Mouse (Mus musculus): ENCODE data around the gene Ap1m2. TPM values are rescaled to one million over a fixed set of nuclear protein-coding genes. Genes with fewer than 3 reads are reported as not detected.

Ap1m2 gene
- polyA plus RNA-seq, 1 experiment: 2.0 TPM

GRCm38 (mm10) chr9:21334747-21335146 is 22.6 kb upstream of the Ap1m2 start:
- H3K4me3 ChIP-seq (ENCODE audit: extremely low read depth, insufficient read depth, insufficient read length): no peak overlapping the region
- DNase-seq (ENCODE audit: low read depth in 1 of 2, low spot score in 2 of 2): no peak
- H3K27ac ChIP-seq (ENCODE audit: insufficient read depth, low read length): no peak overlapping the region
- H3K36me3 ChIP-seq (ENCODE audit: control insufficient read depth, insufficient read depth, low read length): peaks cover 6% of the 10 kb centered on the region
- peaks cover 31% of the 10 kb centered on the region for H3K4me1 ChIP-seq (ENCODE audit: control insufficient read depth, insufficient read depth, insufficient read length)
- TF ChIP-seq CTCF (IDR thresholded peaks at IDR 0.05; ENCODE audit: extremely low read depth, insufficient read depth, insufficient read length, insufficient replicate concordance) (no peak), POLR2A (IDR thresholded peaks at IDR 0.05; ENCODE audit: low read depth, low read length) (no peak)
- no peaks in the 10 kb centered on the region for H3K27me3 ChIP-seq (ENCODE audit: control insufficient read depth, insufficient read depth, low read length)

DNA sequence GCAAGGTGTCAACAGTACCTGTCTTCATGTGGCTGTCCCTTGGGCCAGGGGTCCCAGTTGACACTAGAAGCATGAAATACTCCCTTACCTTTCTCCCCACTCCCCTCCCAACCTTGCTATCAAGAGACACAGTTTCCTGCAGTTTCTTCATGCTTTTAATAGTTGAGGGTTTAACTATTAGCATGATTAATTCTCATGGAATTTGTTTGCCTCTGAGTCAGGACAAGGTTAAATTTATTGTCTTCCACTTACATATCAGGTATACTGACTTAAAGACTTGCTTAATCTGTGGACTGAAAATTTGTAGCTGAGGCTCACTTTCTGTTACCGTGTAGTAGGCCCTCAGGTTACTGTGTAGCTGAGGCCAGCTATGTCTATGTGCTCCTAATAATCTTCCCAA is 21.4 kb upstream of the Ap1m2 start:
- no peaks in the 10 kb centered on the region for H3K27me3 ChIP-seq (ENCODE audit: control insufficient read depth, insufficient read depth, low read length)
- peak overlapping the region; percentile 52 for H3K27ac ChIP-seq (ENCODE audit: insufficient read depth, low read length)
- H3K36me3 ChIP-seq (ENCODE audit: control insufficient read depth, insufficient read depth, low read length): peaks cover 5% of the 10 kb centered on the region
- peaks cover 42% of the 10 kb centered on the region for H3K4me1 ChIP-seq (ENCODE audit: control insufficient read depth, insufficient read depth, insufficient read length)
- TF ChIP-seq POLR2A (IDR thresholded peaks at IDR 0.05; ENCODE audit: low read depth, low read length): no peak
- TF ChIP-seq CTCF (IDR thresholded peaks at IDR 0.05; ENCODE audit: extremely low read depth, insufficient read depth, insufficient read length, insufficient replicate concordance): no peak
- no peak for DNase-seq (ENCODE audit: low read depth in 1 of 2, low spot score in 2 of 2)
- WGBS: 83% methylated on average over 1 of the region's 1 CpGs
- H3K4me3 ChIP-seq (ENCODE audit: extremely low read depth, insufficient read depth, insufficient read length): no peak overlapping the region

GRCm38 (mm10) chr9:21332161-21333061 is 20.3 kb upstream of the Ap1m2 start:
- Histone ChIP-seq H3K4me1 (ENCODE audit: control insufficient read depth, insufficient read depth, insufficient read length) (peaks cover 47% of the 10 kb centered on the region; the same call in 1 of the 2 replicates), H3K36me3 (ENCODE audit: control insufficient read depth, insufficient read depth, low read length) (peaks cover 4% of the 10 kb centered on the region; the same call in 1 of the 2 replicates), H3K27me3 (ENCODE audit: control insufficient read depth, insufficient read depth, low read length) (no peaks in the 10 kb centered on the region), H3K27ac (ENCODE audit: insufficient read depth, low read length) (peak overlapping the region; percentile 80), H3K4me3 (ENCODE audit: extremely low read depth, insufficient read depth, insufficient read length) (no peak overlapping the region)
- no peak for TF ChIP-seq POLR2A (IDR thresholded peaks at IDR 0.05; ENCODE audit: low read depth, low read length)
- no peak for TF ChIP-seq CTCF (IDR thresholded peaks at IDR 0.05; ENCODE audit: extremely low read depth, insufficient read depth, insufficient read length, insufficient replicate concordance)
- WGBS: 24% methylated on average over 9 of the region's 9 CpGs
- no peak for DNase-seq (ENCODE audit: low read depth in 1 of 2, low spot score in 2 of 2)

GRCm38 (mm10) chr9:21331365-21332140 is 19.4 kb upstream of the Ap1m2 start:
- Histone ChIP-seq H3K4me3 (ENCODE audit: extremely low read depth, insufficient read depth, insufficient read length) (no peak overlapping the region), H3K27me3 (ENCODE audit: control insufficient read depth, insufficient read depth, low read length) (no peaks in the 10 kb centered on the region), H3K4me1 (ENCODE audit: control insufficient read depth, insufficient read depth, insufficient read length) (peaks cover 54% of the 10 kb centered on the region; the same call in 1 of the 2 replicates), H3K27ac (ENCODE audit: insufficient read depth, low read length) (peak overlapping the region; percentile 80), H3K36me3 (ENCODE audit: control insufficient read depth, insufficient read depth, low read length) (peaks cover 4% of the 10 kb centered on the region; the same call in 1 of the 2 replicates)
- no peak for DNase-seq (ENCODE audit: low read depth in 1 of 2, low spot score in 2 of 2)
- WGBS: 43% methylated on average over 12 of the region's 12 CpGs
- TF ChIP-seq POLR2A (IDR thresholded peaks at IDR 0.05; ENCODE audit: low read depth, low read length) (no peak), CTCF (IDR thresholded peaks at IDR 0.05; ENCODE audit: extremely low read depth, insufficient read depth, insufficient read length, insufficient replicate concordance) (no peak)

DNA sequence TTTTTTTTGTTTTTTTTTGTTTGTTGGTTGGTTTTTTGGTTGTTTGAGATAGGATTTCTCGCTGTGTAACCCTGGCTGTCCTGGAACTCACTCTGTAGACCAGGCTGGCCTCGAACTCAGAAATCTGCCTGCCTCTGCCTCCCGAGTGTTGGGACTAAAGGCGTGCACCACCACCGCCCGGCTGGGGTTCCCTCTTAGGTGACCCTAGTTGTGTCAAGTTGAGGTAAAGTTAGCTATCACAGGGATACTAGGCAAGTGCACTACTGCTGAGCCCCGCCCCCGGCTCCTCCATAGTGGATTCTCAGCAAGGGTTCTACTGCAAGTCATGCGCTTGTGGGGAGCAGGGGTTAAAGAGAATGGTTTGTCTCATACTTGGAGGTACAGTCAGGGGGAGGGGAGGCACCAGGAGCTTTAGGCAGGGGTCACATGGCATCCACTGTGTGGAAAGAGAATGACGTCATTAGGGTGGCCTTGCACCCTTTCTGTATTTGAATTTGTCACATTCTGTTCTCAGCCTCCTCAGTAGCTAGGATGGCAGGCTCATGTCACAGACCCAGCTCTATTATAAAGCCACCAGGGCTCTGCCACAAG is 17.7 kb upstream of the Ap1m2 start:
- Histone ChIP-seq H3K36me3 (ENCODE audit: control insufficient read depth, insufficient read depth, low read length) (no peaks in the 10 kb centered on the region), H3K27ac (ENCODE audit: insufficient read depth, low read length) (peak overlapping the region; percentile 76), H3K27me3 (ENCODE audit: control insufficient read depth, insufficient read depth, low read length) (no peaks in the 10 kb centered on the region), H3K4me3 (ENCODE audit: extremely low read depth, insufficient read depth, insufficient read length) (no peak overlapping the region), H3K4me1 (ENCODE audit: control insufficient read depth, insufficient read depth, insufficient read length) (peaks cover 67% of the 10 kb centered on the region; the same call in 1 of the 2 replicates)
- 81% methylated on average over 10 of the region's 10 CpGs for WGBS
- no peak for TF ChIP-seq CTCF (IDR thresholded peaks at IDR 0.05; ENCODE audit: extremely low read depth, insufficient read depth, insufficient read length, insufficient replicate concordance)
- no peak for TF ChIP-seq POLR2A (IDR thresholded peaks at IDR 0.05; ENCODE audit: low read depth, low read length)
- no peak for DNase-seq (ENCODE audit: low read depth in 1 of 2, low spot score in 2 of 2)

DNA sequence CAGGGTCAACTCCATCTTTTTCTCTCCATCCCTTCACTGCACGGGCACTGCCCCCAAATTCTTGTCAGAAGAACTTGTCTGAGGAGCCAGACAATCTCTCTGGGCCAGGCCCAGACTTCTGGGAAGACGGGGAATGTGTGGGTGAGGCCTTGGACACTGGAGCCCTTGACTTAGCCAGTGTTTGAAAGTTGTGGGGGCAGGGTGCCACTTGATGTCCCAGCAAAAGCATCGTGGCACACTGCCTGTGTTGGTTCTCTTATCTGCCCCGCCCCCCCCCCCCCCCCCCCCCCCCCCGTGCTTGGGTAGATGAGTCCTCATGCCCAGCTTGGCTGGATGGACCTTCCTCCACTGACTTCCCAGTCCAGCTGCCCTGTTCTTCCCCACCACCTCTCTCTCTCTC is 16.9 kb upstream of the Ap1m2 start:
- TF ChIP-seq POLR2A (IDR thresholded peaks at IDR 0.05; ENCODE audit: low read depth, low read length) (no peak), CTCF (IDR thresholded peaks at IDR 0.05; ENCODE audit: extremely low read depth, insufficient read depth, insufficient read length, insufficient replicate concordance) (no peak)
- Histone ChIP-seq H3K27ac (ENCODE audit: insufficient read depth, low read length) (peak overlapping the region; percentile 85), H3K4me3 (ENCODE audit: extremely low read depth, insufficient read depth, insufficient read length) (no peak overlapping the region), H3K36me3 (ENCODE audit: control insufficient read depth, insufficient read depth, low read length) (no peaks in the 10 kb centered on the region), H3K4me1 (ENCODE audit: control insufficient read depth, insufficient read depth, insufficient read length) (peaks cover 75% of the 10 kb centered on the region; the same call in 1 of the 2 replicates), H3K27me3 (ENCODE audit: control insufficient read depth, insufficient read depth, low read length) (no peaks in the 10 kb centered on the region)
- 35% methylated on average over 5 of the region's 5 CpGs for WGBS
- no peak for DNase-seq (ENCODE audit: low read depth in 1 of 2, low spot score in 2 of 2)

Data from spleen, adult 2 months (tissue).